Mouse (Mus musculus) left cerebral cortex, adult 11 months (tissue): ENCODE results near the gene Dnajc15.

ENCODE experiments used
- DNase-seq: peaks from one replicate; pipeline ENCODE4 v3.0.0; 2022; ENCODE audit warnings: low spot score

The Dnajc15 gene

DNA sequence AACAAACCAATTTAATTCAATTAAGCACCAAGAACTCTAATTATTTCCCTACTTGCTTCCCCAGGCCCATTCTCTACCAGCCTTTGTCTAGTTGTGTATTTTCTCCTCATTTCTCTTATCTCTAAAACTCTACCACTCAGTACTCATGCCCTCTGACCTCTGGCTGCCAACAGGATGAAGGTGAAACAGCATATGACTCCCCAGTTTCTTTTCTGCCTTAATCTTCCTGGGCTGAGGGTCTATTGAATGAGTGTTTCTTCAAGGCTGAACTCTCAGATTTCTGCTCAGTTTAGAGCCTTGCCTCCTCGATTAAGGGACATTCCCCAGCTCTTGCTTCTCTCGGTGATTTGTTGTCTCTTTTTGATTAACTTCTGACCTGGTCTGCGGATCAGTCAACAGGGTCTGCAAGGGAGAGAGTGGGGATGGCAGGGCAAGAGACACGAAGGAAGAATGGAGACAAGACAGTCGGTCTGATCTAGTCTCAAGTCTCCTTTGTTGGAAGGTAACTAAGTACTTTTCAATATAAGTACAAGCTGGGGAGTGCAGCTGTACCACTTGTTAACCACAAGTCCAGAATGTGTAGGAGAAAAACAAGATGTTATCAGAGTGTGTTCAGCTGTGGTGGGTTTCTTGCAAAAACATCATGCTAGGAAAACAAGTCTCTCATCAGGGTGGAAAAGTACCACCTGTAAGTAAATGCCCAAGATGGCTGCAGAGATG is 13.9 kb downstream of the Dnajc15 start:
- DNase-seq: no peak

DNA sequence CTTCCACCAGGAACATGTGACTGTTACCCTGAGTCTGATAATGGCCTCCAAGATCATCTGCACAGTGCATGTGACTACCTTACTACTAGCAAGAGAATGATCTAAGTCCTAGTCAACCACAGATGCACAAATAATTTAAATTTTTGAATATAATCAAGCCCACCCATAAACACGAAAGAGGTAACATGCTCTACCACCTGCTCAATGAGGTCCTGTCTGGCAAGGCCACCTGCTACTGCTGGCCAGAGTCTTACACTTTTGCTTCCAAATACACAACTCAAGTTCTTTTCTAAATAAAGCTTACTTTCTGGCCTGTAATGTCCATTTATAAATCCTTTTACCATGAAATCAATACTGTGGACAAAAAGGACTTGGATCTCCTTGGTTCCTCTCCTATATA is 15.0 kb downstream of the Dnajc15 start:
- no peak for DNase-seq

GRCm38 (mm10) chr14:77853951-77854350 is 21.0 kb downstream of the Dnajc15 start:
- DNase-seq: no peak

DNA sequence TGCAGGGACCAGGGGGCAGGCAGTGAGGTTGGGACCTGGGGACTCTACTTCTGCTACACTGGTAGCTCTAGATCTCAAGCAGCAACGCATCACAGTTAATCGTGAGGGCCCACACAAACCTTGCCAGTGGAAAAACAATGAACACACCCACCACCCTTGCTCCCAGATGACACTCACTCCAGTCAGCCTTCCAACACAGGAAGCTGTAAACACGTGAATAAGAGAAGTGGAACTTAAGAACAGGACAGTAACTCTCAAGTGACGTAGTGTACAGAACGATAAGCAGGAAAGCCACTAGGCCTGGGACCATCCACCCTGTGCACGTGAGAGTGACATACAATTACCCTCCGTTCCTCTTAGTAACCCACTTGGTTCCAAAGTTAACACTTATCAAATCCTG is 25.1 kb downstream of the Dnajc15 start:
- no peak for DNase-seq

DNA sequence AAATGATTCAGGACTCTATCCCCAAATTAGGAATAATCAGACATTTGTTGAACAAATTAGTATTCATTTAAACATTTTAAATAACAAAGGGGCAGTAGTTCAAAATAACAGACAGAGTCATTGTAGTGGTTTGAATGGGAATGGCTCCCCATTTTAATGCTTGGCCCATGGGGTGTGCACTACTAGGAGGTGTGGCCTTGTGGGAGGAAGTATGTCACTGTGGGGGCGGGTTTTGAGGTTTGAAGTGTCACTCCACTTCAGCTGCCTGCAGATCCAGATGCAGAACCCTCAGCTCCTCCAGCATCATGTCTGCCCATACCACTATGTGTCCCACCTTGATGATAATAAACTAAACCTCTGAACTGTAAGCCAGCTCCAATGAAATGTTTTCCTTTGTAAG is 26.6 kb downstream of the Dnajc15 start:
- peak; percentile 26 for DNase-seq

- no peak for DNase-seq
Observed at GRCm38 (mm10) chr14:77846206-77846605, 28.7 kb downstream of the Dnajc15 start.

DNA sequence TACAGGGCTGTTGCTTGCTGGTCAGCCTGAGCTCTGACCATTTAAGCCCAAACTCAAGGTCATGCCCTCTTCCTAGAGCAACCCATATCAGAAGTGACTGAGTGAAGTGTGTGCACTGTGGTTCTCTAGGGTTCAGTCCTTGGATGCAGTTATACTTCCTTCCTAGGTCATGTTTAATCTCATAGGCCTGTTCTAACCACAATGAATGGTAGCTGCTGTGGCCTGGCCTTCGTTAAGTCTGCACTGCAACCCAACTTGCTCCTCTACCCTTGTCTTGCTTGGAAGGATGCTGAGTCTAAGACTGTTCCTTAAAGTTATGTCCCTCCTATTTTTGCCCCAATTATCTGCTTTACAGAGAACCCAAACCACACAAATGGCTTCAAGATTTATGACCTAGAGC is 29.4 kb downstream of the Dnajc15 start:
- no peak for DNase-seq

DNA sequence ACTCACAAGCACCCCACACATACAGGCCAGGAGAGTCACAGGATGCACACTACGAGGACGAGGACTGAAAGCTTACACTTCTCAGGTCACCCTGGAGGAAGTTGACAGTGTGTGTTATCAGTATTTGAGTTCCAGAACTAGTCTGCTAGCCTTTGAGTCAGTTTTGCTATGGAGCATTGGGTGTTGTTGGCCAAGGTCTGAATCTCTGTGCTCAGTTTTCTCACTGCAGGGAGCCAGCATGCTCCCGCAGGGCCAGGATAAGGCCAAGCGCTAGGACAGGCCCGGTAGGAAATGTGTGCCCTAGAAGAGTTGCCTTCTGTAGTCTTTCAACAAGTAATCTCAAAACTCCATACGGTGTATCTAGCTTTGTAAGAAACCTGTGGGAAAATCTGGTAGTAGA is 34.4 kb downstream of the Dnajc15 start:
- DNase-seq: no peak

DNA sequence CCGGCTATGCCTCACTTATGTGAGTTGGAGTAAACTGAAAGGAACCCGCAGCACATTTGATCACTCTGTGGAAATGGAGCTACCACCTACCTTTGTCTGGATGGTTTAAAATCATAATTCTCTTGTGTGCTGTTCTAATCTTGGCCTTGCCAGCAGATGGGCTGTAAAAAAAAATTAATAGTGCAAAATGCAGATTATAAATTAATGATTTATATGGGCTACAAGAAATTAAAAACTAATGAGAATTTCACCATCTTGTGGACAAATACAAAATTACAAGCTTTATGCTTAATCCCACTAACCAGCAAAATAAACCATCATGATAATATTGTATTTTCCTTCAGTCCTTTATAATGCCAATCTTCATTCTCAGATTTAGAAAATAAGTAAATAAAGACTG is 34.8 kb downstream of the Dnajc15 start:
- DNase-seq: no peak

- no peak for DNase-seq
Observed at GRCm38 (mm10) chr14:77836794-77837193, 38.1 kb downstream of the Dnajc15 start.

DNA sequence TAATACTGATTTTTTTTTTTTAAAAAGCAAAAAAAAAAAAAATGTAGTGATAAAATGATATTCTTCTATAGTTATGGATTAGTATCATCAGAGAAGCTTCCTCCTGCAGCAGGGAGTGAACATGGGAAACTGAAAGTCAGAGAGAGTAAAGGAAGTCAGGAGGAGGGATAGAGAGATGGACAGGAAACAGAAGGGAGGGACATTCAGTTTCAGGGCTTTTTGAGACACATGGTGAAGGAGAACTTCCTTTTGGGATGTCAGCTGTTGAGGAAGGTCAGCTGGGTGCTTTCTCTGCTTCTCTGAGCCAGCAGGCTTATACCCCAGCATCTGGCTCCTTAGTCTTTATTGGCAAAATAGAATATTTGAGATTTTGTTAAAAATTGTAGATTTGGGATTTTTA is 42.6 kb downstream of the Dnajc15 start:
- DNase-seq: no peak

DNA sequence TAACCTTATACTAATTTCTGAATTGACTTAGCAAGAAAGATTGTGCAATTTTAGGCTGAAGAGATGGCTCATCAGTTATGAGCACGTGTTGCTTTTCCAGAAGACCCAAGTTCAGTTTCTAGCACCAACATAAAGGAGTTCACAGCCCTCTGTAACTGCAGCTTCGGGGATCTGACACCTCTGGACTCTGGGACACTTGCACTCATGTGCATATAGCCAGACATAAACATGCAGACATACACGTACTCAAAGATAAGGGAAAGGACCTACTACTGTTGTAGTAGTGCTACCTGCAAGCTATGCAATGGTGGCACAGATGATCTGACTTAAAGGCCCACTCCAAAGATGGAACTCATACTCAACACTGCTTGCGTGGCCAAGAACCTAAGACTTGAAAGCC is 43.0 kb downstream of the Dnajc15 start:
- DNase-seq: no peak

GRCm38 (mm10) chr14:77829673-77830072 is 45.3 kb downstream of the Dnajc15 start:
- DNase-seq: no peak

GRCm38 (mm10) chr14:77825891-77826290 is 49.0 kb downstream of the Dnajc15 start:
- DNase-seq: no peak

DNA sequence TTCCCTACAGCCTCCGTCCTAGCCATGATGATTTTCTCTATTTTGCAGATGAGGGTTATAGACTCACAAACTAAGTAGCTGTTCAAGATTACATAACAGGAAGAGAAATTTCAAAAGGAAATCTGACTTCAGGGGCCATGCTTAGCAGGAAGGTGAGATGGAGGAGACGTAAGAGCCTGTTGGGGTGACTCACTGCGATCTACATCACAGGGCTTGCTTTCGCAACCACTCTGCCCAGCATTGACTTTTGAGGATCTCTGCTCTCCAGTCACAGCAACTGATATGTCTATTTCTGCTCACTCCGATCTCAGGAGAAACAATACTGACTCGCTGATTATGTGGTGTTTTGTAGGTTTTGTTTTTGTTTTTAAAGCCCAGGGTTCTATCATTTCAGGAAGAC is 49.8 kb downstream of the Dnajc15 start:
- DNase-seq: no peak

DNA sequence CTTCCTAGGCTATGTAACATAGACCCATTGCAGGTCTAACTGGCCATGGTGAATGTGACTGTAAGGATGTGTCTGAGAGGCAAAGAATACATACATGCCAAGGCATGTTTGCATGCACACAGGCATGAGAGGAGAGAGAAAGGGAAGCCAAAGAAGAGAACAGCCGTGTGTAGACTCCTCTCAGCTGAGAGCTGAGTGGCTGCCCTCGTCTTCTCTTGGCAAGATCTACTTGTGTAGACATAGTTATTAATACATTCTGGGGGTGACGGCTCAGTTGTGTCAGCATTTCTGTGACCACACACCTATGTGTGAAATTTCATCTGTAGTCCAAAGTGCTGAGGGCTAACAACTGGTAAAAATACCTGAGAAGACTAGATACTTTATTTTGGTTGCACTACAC is 55.1 kb downstream of the Dnajc15 start:
- no peak for DNase-seq

- no peak for DNase-seq
Observed at GRCm38 (mm10) chr14:77817561-77817960, 57.4 kb downstream of the Dnajc15 start.

GRCm38 (mm10) chr14:77814935-77815334 is 60.0 kb downstream of the Dnajc15 start:
- DNase-seq: no peak

DNA sequence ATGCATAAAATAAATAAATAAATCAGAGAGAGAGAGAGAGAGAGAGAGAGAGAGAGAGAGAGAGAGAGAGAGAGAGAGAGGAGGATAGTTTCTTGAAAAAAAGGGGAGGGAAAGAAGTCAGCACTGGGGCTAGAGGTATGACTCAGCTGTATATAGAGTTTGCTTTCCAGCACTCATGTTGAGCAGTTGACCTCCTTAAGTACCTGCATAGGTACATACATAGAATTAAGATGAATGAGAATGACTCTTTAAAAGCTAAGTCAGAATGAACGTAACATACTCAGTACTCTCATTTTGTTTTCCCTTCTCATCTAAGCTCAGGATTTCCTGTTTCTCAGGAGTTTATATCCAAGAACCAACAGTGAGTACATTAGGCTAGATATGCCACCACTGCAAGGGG is 62.0 kb downstream of the Dnajc15 start:
- DNase-seq: no peak

DNA sequence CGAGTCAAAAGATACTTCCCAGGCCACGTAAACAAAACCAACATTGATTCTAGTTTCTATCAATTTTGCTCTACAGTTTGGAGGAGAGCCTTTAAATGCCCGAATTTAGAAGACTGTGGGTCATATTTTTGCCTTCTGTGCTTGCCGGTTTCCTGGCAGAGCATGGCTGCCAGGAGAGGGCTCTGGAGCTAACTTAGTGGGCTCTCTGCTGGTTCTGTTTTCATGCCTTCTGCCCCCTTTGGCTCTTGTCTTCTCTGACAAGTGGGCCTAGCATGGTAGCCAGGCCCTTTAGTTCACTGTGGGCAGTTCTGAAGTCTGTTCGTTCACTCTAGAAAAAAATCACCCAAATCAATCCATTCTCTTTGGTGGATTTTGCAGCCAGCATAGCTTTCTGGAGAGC is 63.5 kb downstream of the Dnajc15 start:
- DNase-seq: no peak

DNA sequence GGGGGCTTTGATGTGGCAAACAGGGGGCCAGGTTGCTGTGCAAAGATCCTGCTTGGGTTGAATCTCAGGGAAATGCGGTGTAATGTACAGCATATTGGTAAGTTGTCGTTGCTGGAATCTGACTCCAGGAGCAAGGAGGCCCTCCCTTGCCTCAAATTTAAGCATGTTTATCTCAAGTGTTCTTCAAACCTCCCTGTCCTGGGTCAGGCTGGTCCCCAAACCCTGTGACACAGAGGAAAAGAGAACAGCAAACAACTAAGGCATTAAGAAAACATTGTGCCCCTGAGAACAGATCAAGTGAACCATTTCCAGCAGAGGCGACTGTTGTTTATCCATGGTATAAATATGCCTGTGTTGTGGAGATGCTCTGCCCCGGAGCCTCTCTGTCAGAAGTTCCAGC is 67.1 kb downstream of the Dnajc15 start:
- no peak for DNase-seq

DNA sequence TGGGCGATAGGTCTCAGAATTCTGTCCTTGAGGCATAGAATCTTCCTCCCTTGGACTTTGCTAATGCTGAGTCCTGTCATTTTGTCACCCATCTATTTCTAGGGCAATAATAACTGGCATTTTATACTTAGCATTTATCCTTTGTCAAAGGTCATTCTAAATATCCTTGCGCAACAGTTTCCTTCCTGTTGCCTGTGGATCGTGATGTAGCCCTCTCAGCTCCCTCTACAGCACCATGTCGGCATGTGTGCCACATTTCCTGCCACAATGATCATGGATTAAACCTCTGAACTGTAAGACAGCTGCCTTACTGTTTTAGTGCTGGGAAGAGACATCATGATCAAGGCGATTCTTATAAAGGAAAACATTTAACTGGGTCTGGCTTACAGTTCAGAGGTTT is 68.6 kb downstream of the Dnajc15 start:
- no peak for DNase-seq

GRCm38 (mm10) chr14:77802268-77802630 is 72.7 kb downstream of the Dnajc15 start:
- no peak for DNase-seq

DNA sequence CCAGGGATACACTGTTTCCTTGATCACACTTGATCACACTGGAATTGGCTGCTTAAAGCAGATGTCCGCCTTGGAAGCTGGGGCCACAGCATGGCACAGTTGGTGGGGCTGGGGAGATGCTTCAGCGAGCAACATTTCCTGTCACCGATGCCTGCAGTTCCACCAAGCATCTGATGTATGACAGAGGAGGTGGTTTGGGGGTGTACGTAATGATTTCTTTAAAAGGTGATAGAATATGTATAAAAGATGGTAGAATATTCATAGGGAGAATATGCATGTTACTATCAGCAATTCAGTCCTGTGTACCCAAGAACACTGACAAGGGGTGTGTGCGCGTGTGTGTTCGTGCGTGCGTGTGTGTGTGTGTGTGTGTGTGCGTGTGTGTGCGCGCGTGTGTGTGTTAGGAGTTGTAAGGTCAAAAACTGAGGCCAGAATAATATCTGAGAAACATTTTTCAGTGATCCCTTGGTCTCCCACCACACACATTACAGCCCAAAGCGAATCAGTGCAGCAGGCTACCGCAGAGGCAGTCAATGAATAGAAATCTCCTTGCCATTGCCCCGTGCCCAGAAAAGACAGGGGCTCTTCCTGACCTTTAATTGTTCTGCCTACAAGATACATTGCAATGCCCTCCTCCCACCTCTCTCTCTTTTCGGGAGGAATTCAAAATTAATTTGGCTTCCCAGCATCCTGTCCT is 73.2 kb downstream of the Dnajc15 start:
- DNase-seq: no peak
